Mouse (Mus musculus) CH12.LX (cell line): ENCODE measurements at regions not wholly inside any gene's neighbourhood (a gene's known extent, or its start where the extent isn't known, plus 50 kb on each side); places are given as distances from the start of the nearest gene placed in this dataset.

ENCODE experiments used
- DNase-seq: peaks from one replicate; pipeline ENCODE4 v3.0.0-alpha.2; 2013; ENCODE audit errors: extremely low read depth
- H3K27ac ChIP-seq: 2 replicates; pipeline ENCODE4 v1.5.1; 2012; ENCODE audit warnings: low read depth, mild to moderate bottlenecking, control low read depth, moderate library complexity; ENCODE audit not compliant: insufficient read depth
- H3K27me3 ChIP-seq: replicated peaks from 2 replicates; pipeline ENCODE3; 2012; ENCODE audit warnings: inconsistent platforms
- H3K36me3 ChIP-seq, 2 experiments: replicated peaks in 1 of 2; 2 replicates each; pipeline versions ENCODE3 to v1.6.1; 2012; ENCODE audit warnings: inconsistent platforms in 1 of 2, low read length in 1 of 2, mild to moderate bottlenecking in 1 of 2, mixed read lengths in 1 of 2, moderate library complexity in 1 of 2; ENCODE audit not compliant: control insufficient read depth in 1 of 2, insufficient read depth in 1 of 2
- H3K4me1 ChIP-seq, 2 experiments: 2 replicates each; pipeline ENCODE4 v1.6.1; 2012; ENCODE audit warnings: inconsistent platforms in 1 of 2, moderate library complexity in 1 of 2; ENCODE audit not compliant: insufficient read depth in 2 of 2, control insufficient read depth in 1 of 2
- H3K4me2 ChIP-seq: 2 replicates; pipeline ENCODE4 v1.6.1; 2012; ENCODE audit warnings: low read depth, mild to moderate bottlenecking, control low read depth; ENCODE audit not compliant: poor library complexity, insufficient read depth, severe bottlenecking
- H3K4me3 ChIP-seq, 3 experiments: fragments of 150-350 bp in 1 of 3; sonication (generic) in 1 of 3; replicated peaks in 1 of 3; 2 replicates each; pipeline versions ENCODE3 to v1.5.1; 2011 to 2012; ENCODE audit warnings: low read depth in 2 of 3, low read length in 2 of 3, mild to moderate bottlenecking in 2 of 3, moderate library complexity in 2 of 3, control low read depth in 1 of 3, improper control_type of control experiment in 1 of 3, inconsistent platforms in 1 of 3, mixed read lengths in 1 of 3; ENCODE audit not compliant: poor library complexity in 1 of 3
- H3K79me2 ChIP-seq: replicated peaks from 2 replicates; pipeline ENCODE4 v1.6.1; 2012; ENCODE audit warnings: mild to moderate bottlenecking, moderate library complexity; ENCODE audit not compliant: control insufficient read depth, poor library complexity, insufficient read depth, severe bottlenecking; ENCODE audit errors: extremely low read depth
- H3K9ac ChIP-seq: 2 replicates; pipeline ENCODE4 v1.6.1; 2012; ENCODE audit warnings: low read depth, mild to moderate bottlenecking, control low read depth, moderate library complexity; ENCODE audit not compliant: insufficient read depth
- H3K9me3 ChIP-seq: replicated peaks from 2 replicates; pipeline ENCODE3; 2012; ENCODE audit warnings: low read length, inconsistent platforms, mixed read lengths
- CHD1 ChIP-seq: IDR thresholded peaks from 2 replicates; pipeline ENCODE4 v1.6.1; 2012; ENCODE audit warnings: low read depth, low read length, improper control_type of control experiment, inconsistent platforms
- CHD2 ChIP-seq: IDR thresholded peaks from 2 replicates; pipeline ENCODE4 v1.6.1; 2011; ENCODE audit warnings: low read length, improper control_type of control experiment
- CTCF ChIP-seq, 2 experiments: IDR thresholded peaks in 1 of 2; conservative IDR thresholded peaks in 1 of 2; 2 replicates each; pipeline ENCODE4 v1.5.1; 2011 to 2012; ENCODE audit warnings: low read depth in 2 of 2, low read length in 2 of 2, improper control_type of control experiment in 1 of 2, inconsistent platforms in 1 of 2, mild to moderate bottlenecking in 1 of 2, moderate library complexity in 1 of 2
- E2F4 ChIP-seq: IDR thresholded peaks from 2 replicates; pipeline ENCODE4 v1.6.1; 2011; ENCODE audit warnings: low read depth, low read length, improper control_type of control experiment; ENCODE audit not compliant: insufficient replicate concordance
- ELF1 ChIP-seq: IDR thresholded peaks from 2 replicates; pipeline ENCODE4 v1.6.1; 2014; ENCODE audit warnings: low read depth, mild to moderate bottlenecking, inconsistent platforms, low read length, improper control_type of control experiment
- EP300 ChIP-seq: IDR thresholded peaks from 2 replicates; pipeline ENCODE4 v1.6.1; 2011; ENCODE audit warnings: low read length, improper control_type of control experiment
- ETS1 ChIP-seq: conservative IDR thresholded peaks from 2 replicates; pipeline ENCODE4 v1.6.1; 2012; ENCODE audit warnings: low read depth, mild to moderate bottlenecking, inconsistent platforms, low read length, improper control_type of control experiment, moderate library complexity
- GABPA ChIP-seq: IDR thresholded peaks from 2 replicates; pipeline ENCODE4 v1.6.1; 2012; ENCODE audit warnings: low read depth, low read length, improper control_type of control experiment, inconsistent platforms; ENCODE audit not compliant: insufficient replicate concordance
- HCFC1 ChIP-seq: IDR thresholded peaks from 2 replicates; pipeline ENCODE4 v1.6.1; 2012; ENCODE audit warnings: low read depth, mild to moderate bottlenecking, inconsistent platforms, low read length, improper control_type of control experiment
- JUN ChIP-seq: IDR thresholded peaks from 2 replicates; pipeline ENCODE4 v1.6.1; 2011; ENCODE audit warnings: low read depth, mild to moderate bottlenecking, low read length, improper control_type of control experiment, moderate library complexity; ENCODE audit not compliant: insufficient read depth
- MAX ChIP-seq: IDR thresholded peaks from 2 replicates; pipeline ENCODE4 v1.6.1; 2011; ENCODE audit warnings: low read length, improper control_type of control experiment
- MXI1 ChIP-seq: IDR thresholded peaks from 2 replicates; pipeline ENCODE4 v1.6.1; 2011; ENCODE audit warnings: mild to moderate bottlenecking, low read depth, low read length, improper control_type of control experiment
- MYC ChIP-seq: IDR thresholded peaks from 2 replicates; pipeline ENCODE4 v1.6.1; 2011; ENCODE audit warnings: low read depth, mild to moderate bottlenecking, improper control_type of control experiment, low read length
- NELFE ChIP-seq: IDR thresholded peaks from 2 replicates; pipeline ENCODE4 v1.6.1; 2011; ENCODE audit warnings: low read depth, low read length, improper control_type of control experiment
- NRF1 ChIP-seq: IDR thresholded peaks from 2 replicates; pipeline ENCODE4 v1.6.1; 2014; ENCODE audit warnings: low read depth, mild to moderate bottlenecking, inconsistent platforms, low read length, improper control_type of control experiment, moderate library complexity
- PAX5 ChIP-seq: IDR thresholded peaks from 2 replicates; pipeline ENCODE4 v1.6.1; 2012; ENCODE audit warnings: low read length, inconsistent platforms, mixed read lengths
- POLR2AphosphoS2 ChIP-seq: IDR thresholded peaks from 2 replicates; pipeline ENCODE4 v1.6.1; 2011; ENCODE audit warnings: low read depth, low read length, improper control_type of control experiment
- RAD21 ChIP-seq: IDR thresholded peaks from 2 replicates; pipeline ENCODE4 v1.6.1; 2011; ENCODE audit warnings: low read depth, mild to moderate bottlenecking, low read length, improper control_type of control experiment, moderate library complexity
- RCOR1 ChIP-seq: conservative IDR thresholded peaks from 2 replicates; pipeline ENCODE4 v1.6.1; 2012; ENCODE audit warnings: low read depth, mild to moderate bottlenecking, inconsistent platforms, low read length, improper control_type of control experiment
- SIN3A ChIP-seq: IDR thresholded peaks from 2 replicates; pipeline ENCODE4 v1.6.1; 2012; ENCODE audit warnings: low read length, improper control_type of control experiment, inconsistent platforms
- SMC3 ChIP-seq: IDR thresholded peaks from 2 replicates; pipeline ENCODE4 v1.6.1; 2011; ENCODE audit warnings: low read depth, low read length, improper control_type of control experiment
- TBP ChIP-seq: conservative IDR thresholded peaks from 2 replicates; pipeline ENCODE4 v1.6.1; 2011; ENCODE audit warnings: low read depth, low read length, improper control_type of control experiment
- TCF12 ChIP-seq: IDR thresholded peaks from 2 replicates; pipeline ENCODE4 v1.6.1; 2014; ENCODE audit warnings: low read depth, mild to moderate bottlenecking, inconsistent platforms, low read length, improper control_type of control experiment
- USF1 ChIP-seq: IDR thresholded peaks from 2 replicates; pipeline ENCODE4 v1.6.1; 2014; ENCODE audit warnings: low read depth, mild to moderate bottlenecking, inconsistent platforms, low read length, improper control_type of control experiment
- ZC3H11A ChIP-seq: IDR thresholded peaks from 2 replicates; pipeline ENCODE4 v1.6.1; 2012; ENCODE audit warnings: low read depth, mild to moderate bottlenecking, inconsistent platforms, low read length, improper control_type of control experiment
- ZMIZ1 ChIP-seq: IDR thresholded peaks from 2 replicates; pipeline ENCODE4 v1.6.1; 2012; ENCODE audit warnings: low read depth, mild to moderate bottlenecking, inconsistent platforms, low read length, improper control_type of control experiment
- ZNF384 ChIP-seq: IDR thresholded peaks from 2 replicates; pipeline ENCODE4 v1.6.1; 2012; ENCODE audit warnings: low read depth, low read length, improper control_type of control experiment, inconsistent platforms
- dilution Hi-C: fragments of 300-500 bp; cut with MboI; formaldehyde crosslinking; loops from 2 replicates; pipeline ENCODE4 v1.14.3; 2020; ENCODE audit warnings: low sequenced_read_pairs; ENCODE audit not compliant: extremely low pct_unique_long_range_greater_than_20kb, extremely low pct_ligation_motif_present
- in situ Hi-C: fragments of 300-500 bp; cut with MboI; formaldehyde crosslinking; loops from 3 replicates; pipeline ENCODE4 v1.14.3; 2019; ENCODE audit warnings: low sequenced_read_pairs, low pct_ligation_motif_present, low pct_unique_long_range_greater_than_20kb, mixed read lengths

- H3K79me2 ChIP-seq = no peaks in the 10 kb centered on the region
- TF ChIP-seq RAD21 (no peak), SIN3A (no peak), JUN (no peak), POLR2AphosphoS2 (no peak), ZNF384 (no peak), ETS1 (no peak), ELF1 (no peak), ZMIZ1 (no peak), GABPA (no peak), HCFC1 (no peak), MXI1 (no peak), MAX (no peak), EP300 (no peak), USF1 (no peak), NELFE (no peak), NRF1 (no peak), TBP (no peak), CHD1 (no peak)
- no peak overlapping the region for H3K27ac ChIP-seq
- DNase-seq = no peak
- H3K9ac ChIP-seq = no peak overlapping the region
- dilution Hi-C loops = no loop called here
- H3K4me3 ChIP-seq = no peak overlapping the region
- no peaks in the 10 kb centered on the region for H3K36me3 ChIP-seq
- H3K4me1 ChIP-seq = peaks cover 2 to 32% of the 10 kb centered on the region in 2 experiments; a peak in 3 of 4 replicates
- no peaks in the 10 kb centered on the region for H3K9me3 ChIP-seq
- H3K4me2 ChIP-seq = no peak overlapping the region
- no peaks in the 10 kb centered on the region for H3K27me3 ChIP-seq
- in situ Hi-C loops = no loop called here
Measured at GRCm38 (mm10) chr4:106127199-106127598, 188.8 kb upstream of the Usp24 start.

- peak; percentile 69 for DNase-seq
- H3K9me3 ChIP-seq = no peaks in the 10 kb centered on the region
- dilution Hi-C loops = no loop called here
Measured at GRCm38 (mm10) chr4:106127641-106128040, 188.4 kb upstream of the Usp24 start.

More at GRCm38 (mm10) chr4:106127641-106128040, 188.4 kb upstream of the Usp24 start:
- Histone ChIP-seq H3K9ac (no peak overlapping the region), H3K27ac (no peak overlapping the region), H3K4me2 (no peak overlapping the region), H3K27me3 (no peaks in the 10 kb centered on the region), H3K36me3 (no peaks in the 10 kb centered on the region), H3K4me3 (no peak overlapping the region), H3K4me1 (peaks cover 2 to 32% of the 10 kb centered on the region in 2 experiments; a peak in 3 of 4 replicates), H3K79me2 (no peaks in the 10 kb centered on the region)
- in situ Hi-C loops = no loop called here
- TF ChIP-seq SMC3 = peak; percentile 76
- TF ChIP-seq EP300 = no peak
- no peak for TF ChIP-seq TCF12
- TF ChIP-seq RCOR1 = no peak
- TF ChIP-seq HCFC1 = no peak
- TF ChIP-seq E2F4 = no peak
- no peak for TF ChIP-seq ZC3H11A
- no peak for TF ChIP-seq JUN
- TF ChIP-seq RAD21 = peak; percentile 31
- no peak for TF ChIP-seq MYC
- TF ChIP-seq CTCF (conservative IDR thresholded peaks at IDR 0.05 in 1 of 2, IDR thresholded peaks at IDR 0.05 in 1 of 2; ENCODE audit: low read depth in 2 of 2, low read length in 2 of 2) = peak; percentile 74 to 83
- no peak for TF ChIP-seq PAX5
- no peak for TF ChIP-seq CHD2
- TF ChIP-seq CHD1 = no peak
